Mouse (Mus musculus): ENCODE measurements around the gene Scd3. TPM values are rescaled to one million over a fixed set of nuclear protein-coding genes. Genes with fewer than 3 reads are reported as not detected.
A peak's percentile ranks its signal among the peaks of the same experiment; 100 is the strongest.

Gene Scd3
- polyA plus RNA-seq, 1 experiment, result not detected

GRCm38 (mm10) chr19:44180502-44180901 lies 22.6 kb upstream of the Scd3 start:
- Histone ChIP-seq H3K4me3 (ENCODE audit: low read depth, low read length) (no peak overlapping the region), H3K27me3 (ENCODE audit: control insufficient read depth, insufficient read depth, low read length) (no peaks in the 10 kb centered on the region), H3K36me3 (ENCODE audit: control insufficient read depth, insufficient read depth, low read length) (no peaks in the 10 kb centered on the region), H3K4me1 (ENCODE audit: control insufficient read depth, insufficient read depth, insufficient read length, low read length) (no peaks in the 10 kb centered on the region), H3K27ac (ENCODE audit: insufficient read depth, low read depth, low read length) (no peak overlapping the region)
- TF ChIP-seq POLR2A (IDR thresholded peaks at IDR 0.05; ENCODE audit: low read depth, low read length) (no peak), CTCF (IDR thresholded peaks at IDR 0.05; ENCODE audit: extremely low read depth, insufficient read length, insufficient replicate concordance, low read depth, low read length) (no peak)
- WGBS, result 83% methylated on average over 1 of the region's 1 CpGs

GRCm38 (mm10) chr19:44183968-44184367 lies 19.1 kb upstream of the Scd3 start:
- Histone ChIP-seq H3K36me3 (ENCODE audit: control insufficient read depth, insufficient read depth, low read length) (no peaks in the 10 kb centered on the region), H3K4me3 (ENCODE audit: low read depth, low read length) (no peak overlapping the region), H3K27me3 (ENCODE audit: control insufficient read depth, insufficient read depth, low read length) (no peaks in the 10 kb centered on the region), H3K27ac (ENCODE audit: insufficient read depth, low read depth, low read length) (no peak overlapping the region), H3K4me1 (ENCODE audit: control insufficient read depth, insufficient read depth, insufficient read length, low read length) (no peaks in the 10 kb centered on the region)
- WGBS, result 48% methylated on average over 3 of the region's 3 CpGs
- TF ChIP-seq CTCF (IDR thresholded peaks at IDR 0.05; ENCODE audit: extremely low read depth, insufficient read length, insufficient replicate concordance, low read depth, low read length) (no peak), POLR2A (IDR thresholded peaks at IDR 0.05; ENCODE audit: low read depth, low read length) (no peak)

GRCm38 (mm10) chr19:44189056-44189455 lies 14.0 kb upstream of the Scd3 start:
- H3K27me3 ChIP-seq (ENCODE audit: control insufficient read depth, insufficient read depth, low read length), result no peaks in the 10 kb centered on the region
- TF ChIP-seq CTCF (IDR thresholded peaks at IDR 0.05; ENCODE audit: extremely low read depth, insufficient read length, insufficient replicate concordance, low read depth, low read length) (no peak), POLR2A (IDR thresholded peaks at IDR 0.05; ENCODE audit: low read depth, low read length) (no peak)
- H3K36me3 ChIP-seq (ENCODE audit: control insufficient read depth, insufficient read depth, low read length), result no peaks in the 10 kb centered on the region
- no peak overlapping the region for H3K4me3 ChIP-seq (ENCODE audit: low read depth, low read length)
- H3K27ac ChIP-seq (ENCODE audit: insufficient read depth, low read depth, low read length), result no peak overlapping the region
- H3K4me1 ChIP-seq (ENCODE audit: control insufficient read depth, insufficient read depth, insufficient read length, low read length), result no peaks in the 10 kb centered on the region
- WGBS, result 60% methylated on average over 4 of the region's 4 CpGs

GRCm38 (mm10) chr19:44192342-44192741 lies 10.7 kb upstream of the Scd3 start, which contains the start of gene Pkd2l1:
Gene Pkd2l1, minus strand, starts transcription at chr19:44192442.
- Histone ChIP-seq H3K36me3 (ENCODE audit: control insufficient read depth, insufficient read depth, low read length) (no peaks in the 10 kb centered on the region), H3K27ac (ENCODE audit: insufficient read depth, low read depth, low read length) (no peak within 1 kb of the TSS), H3K4me1 (ENCODE audit: control insufficient read depth, insufficient read depth, insufficient read length, low read length) (no peaks in the 10 kb centered on the region), H3K27me3 (ENCODE audit: control insufficient read depth, insufficient read depth, low read length) (no peaks in the 10 kb centered on the region), H3K4me3 (ENCODE audit: low read depth, low read length) (no peak within 1 kb of the TSS)
- TF ChIP-seq CTCF (IDR thresholded peaks at IDR 0.05; ENCODE audit: extremely low read depth, insufficient read length, insufficient replicate concordance, low read depth, low read length), result no peak
- no peak for TF ChIP-seq POLR2A (IDR thresholded peaks at IDR 0.05; ENCODE audit: low read depth, low read length)
- 29% methylated on average over 3 of the region's 3 CpGs for WGBS

- H3K4me3 ChIP-seq (ENCODE audit: low read depth, low read length), result no peak overlapping the region
- H3K4me1 ChIP-seq (ENCODE audit: control insufficient read depth, insufficient read depth, insufficient read length, low read length), result no peaks in the 10 kb centered on the region
- no peaks in the 10 kb centered on the region for H3K36me3 ChIP-seq (ENCODE audit: control insufficient read depth, insufficient read depth, low read length)
- no peak for TF ChIP-seq CTCF (IDR thresholded peaks at IDR 0.05; ENCODE audit: extremely low read depth, insufficient read length, insufficient replicate concordance, low read depth, low read length)
- TF ChIP-seq POLR2A (IDR thresholded peaks at IDR 0.05; ENCODE audit: low read depth, low read length), result no peak
- no peak overlapping the region for H3K27ac ChIP-seq (ENCODE audit: insufficient read depth, low read depth, low read length)
- WGBS, result 67% methylated on average over 7 of the region's 7 CpGs
- no peaks in the 10 kb centered on the region for H3K27me3 ChIP-seq (ENCODE audit: control insufficient read depth, insufficient read depth, low read length)
Measured at GRCm38 (mm10) chr19:44193906-44194305, 9.2 kb upstream of the Scd3 start.

GRCm38 (mm10) chr19:44195138-44195537 lies 7.9 kb upstream of the Scd3 start:
- H3K27me3 ChIP-seq (ENCODE audit: control insufficient read depth, insufficient read depth, low read length), result no peaks in the 10 kb centered on the region
- no peak overlapping the region for H3K4me3 ChIP-seq (ENCODE audit: low read depth, low read length)
- H3K27ac ChIP-seq (ENCODE audit: insufficient read depth, low read depth, low read length), result no peak overlapping the region
- WGBS, result 17% methylated on average over 7 of the region's 7 CpGs
- TF ChIP-seq POLR2A (IDR thresholded peaks at IDR 0.05; ENCODE audit: low read depth, low read length), result no peak
- TF ChIP-seq CTCF (IDR thresholded peaks at IDR 0.05; ENCODE audit: extremely low read depth, insufficient read length, insufficient replicate concordance, low read depth, low read length), result peak; percentile 78
- no peaks in the 10 kb centered on the region for H3K36me3 ChIP-seq (ENCODE audit: control insufficient read depth, insufficient read depth, low read length)
- no peaks in the 10 kb centered on the region for H3K4me1 ChIP-seq (ENCODE audit: control insufficient read depth, insufficient read depth, insufficient read length, low read length)

- Histone ChIP-seq H3K36me3 (ENCODE audit: control insufficient read depth, insufficient read depth, low read length) (no peaks in the 10 kb centered on the region), H3K27me3 (ENCODE audit: control insufficient read depth, insufficient read depth, low read length) (no peaks in the 10 kb centered on the region), H3K4me3 (ENCODE audit: low read depth, low read length) (no peak overlapping the region), H3K27ac (ENCODE audit: insufficient read depth, low read depth, low read length) (no peak overlapping the region), H3K4me1 (ENCODE audit: control insufficient read depth, insufficient read depth, insufficient read length, low read length) (no peaks in the 10 kb centered on the region)
- WGBS, result 79% methylated on average over 10 of the region's 10 CpGs
- no peak for TF ChIP-seq POLR2A (IDR thresholded peaks at IDR 0.05; ENCODE audit: low read depth, low read length)
Measured at GRCm38 (mm10) chr19:44197053-44197852, 5.8 kb upstream of the Scd3 start.
